Mouse (Mus musculus): Measurements from ENCODE around the gene Kdm6b. TPM values are rescaled to one million over a fixed set of nuclear protein-coding genes. Genes with fewer than 3 reads are reported as not detected.

Gene Kdm6b
- polyA plus RNA-seq, 1 experiment = 10.5 TPM

- no peaks in the 10 kb centered on the region for H3K27me3 ChIP-seq (replicated peaks; ENCODE audit: control insufficient read depth, insufficient read depth, low read length)
- 18% methylated on average over 4 of the region's 4 CpGs for WGBS
- H3K4me3 ChIP-seq (ENCODE audit: insufficient read depth, low read depth, low read length) = no peak overlapping the region
- TF ChIP-seq POLR2A (IDR thresholded peaks at IDR 0.05; ENCODE audit: low read depth, low read length) = no peak
- TF ChIP-seq CTCF (conservative IDR thresholded peaks at IDR 0.05; ENCODE audit: insufficient read depth, insufficient read length, low read depth, low read length) = 0 out of 2 replicates have a peak, but pooled peaks have one; percentile 1
- no peak overlapping the region for H3K27ac ChIP-seq (ENCODE audit: insufficient read depth, low read depth, low read length)
- peak; percentile 89 for DNase-seq
- H3K36me3 ChIP-seq (ENCODE audit: control insufficient read depth, insufficient read depth, low read length) = no peaks in the 10 kb centered on the region
- H3K4me1 ChIP-seq (ENCODE audit: control insufficient read depth, insufficient read depth, low read length) = peaks cover 2% of the 10 kb centered on the region; the same call in 1 of the 2 replicates
Measured at GRCm38 (mm10) chr11:69428751-69429150, 15.3 kb upstream of the Kdm6b start.

GRCm38 (mm10) chr11:69426246-69426645 is 12.8 kb upstream of the Kdm6b start:
- DNase-seq = no peak
- 94% methylated on average over 2 of the region's 2 CpGs for WGBS
- H3K36me3 ChIP-seq (ENCODE audit: control insufficient read depth, insufficient read depth, low read length) = no peaks in the 10 kb centered on the region
- TF ChIP-seq POLR2A (IDR thresholded peaks at IDR 0.05; ENCODE audit: low read depth, low read length) (no peak), CTCF (conservative IDR thresholded peaks at IDR 0.05; ENCODE audit: insufficient read depth, insufficient read length, low read depth, low read length) (no peak)
- H3K27ac ChIP-seq (ENCODE audit: insufficient read depth, low read depth, low read length) = no peak overlapping the region
- H3K4me1 ChIP-seq (ENCODE audit: control insufficient read depth, insufficient read depth, low read length) = no peaks in the 10 kb centered on the region
- H3K4me3 ChIP-seq (ENCODE audit: insufficient read depth, low read depth, low read length) = no peak overlapping the region
- no peaks in the 10 kb centered on the region for H3K27me3 ChIP-seq (replicated peaks; ENCODE audit: control insufficient read depth, insufficient read depth, low read length)

GRCm38 (mm10) chr11:69423885-69424284 is 10.4 kb upstream of the Kdm6b start:
- no peak for TF ChIP-seq POLR2A (IDR thresholded peaks at IDR 0.05; ENCODE audit: low read depth, low read length)
- no peak for TF ChIP-seq CTCF (conservative IDR thresholded peaks at IDR 0.05; ENCODE audit: insufficient read depth, insufficient read length, low read depth, low read length)
- WGBS = 63% methylated on average over 6 of the region's 6 CpGs
- H3K27ac ChIP-seq (ENCODE audit: insufficient read depth, low read depth, low read length) = no peak overlapping the region
- no peak overlapping the region for H3K4me3 ChIP-seq (ENCODE audit: insufficient read depth, low read depth, low read length)
- peaks cover 4% of the 10 kb centered on the region; the same call in 1 of the 2 replicates for H3K4me1 ChIP-seq (ENCODE audit: control insufficient read depth, insufficient read depth, low read length)
- H3K27me3 ChIP-seq (replicated peaks; ENCODE audit: control insufficient read depth, insufficient read depth, low read length) = no peaks in the 10 kb centered on the region
- H3K36me3 ChIP-seq (ENCODE audit: control insufficient read depth, insufficient read depth, low read length) = no peaks in the 10 kb centered on the region
- DNase-seq = no peak

GRCm38 (mm10) chr11:69422842-69423241 is 9.4 kb upstream of the Kdm6b start:
- Histone ChIP-seq H3K27me3 (replicated peaks; ENCODE audit: control insufficient read depth, insufficient read depth, low read length) (no peaks in the 10 kb centered on the region), H3K4me3 (ENCODE audit: insufficient read depth, low read depth, low read length) (no peak overlapping the region), H3K27ac (ENCODE audit: insufficient read depth, low read depth, low read length) (no peak overlapping the region), H3K36me3 (ENCODE audit: control insufficient read depth, insufficient read depth, low read length) (no peaks in the 10 kb centered on the region), H3K4me1 (ENCODE audit: control insufficient read depth, insufficient read depth, low read length) (peaks cover 4% of the 10 kb centered on the region; the same call in 1 of the 2 replicates)
- DNase-seq = no peak
- TF ChIP-seq POLR2A (IDR thresholded peaks at IDR 0.05; ENCODE audit: low read depth, low read length) (no peak), CTCF (conservative IDR thresholded peaks at IDR 0.05; ENCODE audit: insufficient read depth, insufficient read length, low read depth, low read length) (no peak)
- WGBS = 92% methylated on average over 10 of the region's 10 CpGs

GRCm38 (mm10) chr11:69421131-69421977 is 7.9 kb upstream of the Kdm6b start:
- H3K27ac ChIP-seq (ENCODE audit: insufficient read depth, low read depth, low read length) = no peak overlapping the region
- DNase-seq = no peak
- no peaks in the 10 kb centered on the region for H3K27me3 ChIP-seq (replicated peaks; ENCODE audit: control insufficient read depth, insufficient read depth, low read length)
- peaks cover 7% of the 10 kb centered on the region; the same call in 1 of the 2 replicates for H3K4me1 ChIP-seq (ENCODE audit: control insufficient read depth, insufficient read depth, low read length)
- TF ChIP-seq CTCF (conservative IDR thresholded peaks at IDR 0.05; ENCODE audit: insufficient read depth, insufficient read length, low read depth, low read length) (no peak), POLR2A (IDR thresholded peaks at IDR 0.05; ENCODE audit: low read depth, low read length) (no peak)
- no peak overlapping the region for H3K4me3 ChIP-seq (ENCODE audit: insufficient read depth, low read depth, low read length)
- no peaks in the 10 kb centered on the region for H3K36me3 ChIP-seq (ENCODE audit: control insufficient read depth, insufficient read depth, low read length)
- 39% methylated on average over 25 of the region's 25 CpGs for WGBS

- Histone ChIP-seq H3K36me3 (ENCODE audit: control insufficient read depth, insufficient read depth, low read length) (no peaks in the 10 kb centered on the region), H3K27me3 (replicated peaks; ENCODE audit: control insufficient read depth, insufficient read depth, low read length) (no peaks in the 10 kb centered on the region), H3K4me3 (ENCODE audit: insufficient read depth, low read depth, low read length) (peak overlapping the region; percentile 70), H3K27ac (ENCODE audit: insufficient read depth, low read depth, low read length) (no peak overlapping the region), H3K4me1 (ENCODE audit: control insufficient read depth, insufficient read depth, low read length) (peaks cover 7% of the 10 kb centered on the region; the same call in 1 of the 2 replicates)
- DNase-seq = no peak
- 28% methylated on average over 10 of the region's 10 CpGs for WGBS
- TF ChIP-seq CTCF (conservative IDR thresholded peaks at IDR 0.05; ENCODE audit: insufficient read depth, insufficient read length, low read depth, low read length) (no peak), POLR2A (IDR thresholded peaks at IDR 0.05; ENCODE audit: low read depth, low read length) (no peak)
Measured at GRCm38 (mm10) chr11:69420554-69421000, 7.1 kb upstream of the Kdm6b start.
